Mouse (Mus musculus): Measurements from ENCODE around the gene Prl7a2. TPM values are rescaled to one million over a fixed set of nuclear protein-coding genes. Genes with fewer than 3 reads are reported as not detected.

The Prl7a2 gene
- total and polyA plus RNA-seq, 3 experiments = not detected

- TF ChIP-seq USF2 (conservative IDR thresholded peaks at IDR 0.05; ENCODE audit: low read depth, low read length) (no peak), TBP (conservative IDR thresholded peaks at IDR 0.05; ENCODE audit: low read depth, low read length) (no peak), USF1 (IDR thresholded peaks at IDR 0.05; ENCODE audit: low read depth, low read length) (no peak), ZC3H11A (IDR thresholded peaks at IDR 0.05; ENCODE audit: low read depth, low read length) (no peak), PAX5 (IDR thresholded peaks at IDR 0.05; ENCODE audit: low read length) (no peak), CHD1 (IDR thresholded peaks at IDR 0.05; ENCODE audit: low read depth, low read length) (no peak), NELFE (IDR thresholded peaks at IDR 0.05; ENCODE audit: low read depth, low read length) (no peak), MAFK (IDR thresholded peaks at IDR 0.05; ENCODE audit: insufficient replicate concordance, low read length) (no peak)
- no peak for DNase-seq (ENCODE audit: extremely low read depth)
- Histone ChIP-seq H3K4me1 (ENCODE audit: control insufficient read depth in 1 of 2, insufficient read depth in 2 of 2) (no peaks in the 10 kb centered on the region), H3K27ac (ENCODE audit: insufficient read depth, low read depth) (no peak overlapping the region), H3K4me2 (ENCODE audit: insufficient read depth, low read depth, poor library complexity, severe bottlenecking) (no peak overlapping the region), H3K4me3 (replicated peaks in 1 of 3; ENCODE audit: low read depth in 2 of 3, low read length in 2 of 3, poor library complexity in 1 of 3) (no peak overlapping the region), H3K27me3 (replicated peaks) (no peaks in the 10 kb centered on the region), H3K9me3 (replicated peaks; ENCODE audit: low read length) (no peaks in the 10 kb centered on the region), H3K79me2 (replicated peaks; ENCODE audit: control insufficient read depth, extremely low read depth, insufficient read depth, poor library complexity, severe bottlenecking) (no peaks in the 10 kb centered on the region), H3K36me3 (replicated peaks in 1 of 2; ENCODE audit: control insufficient read depth in 1 of 2, insufficient read depth in 1 of 2, low read length in 1 of 2) (no peaks in the 10 kb centered on the region), H3K9ac (ENCODE audit: insufficient read depth, low read depth) (no peak overlapping the region)
- in situ Hi-C loops (cut with MboI; ENCODE audit: low pct_ligation_motif_present, low pct_unique_long_range_greater_than_20kb, low sequenced_read_pairs) = no loop called here
- dilution Hi-C loops (cut with MboI; ENCODE audit: extremely low pct_ligation_motif_present, extremely low pct_unique_long_range_greater_than_20kb, low sequenced_read_pairs) = no loop called here
These were observed 7.1 kb downstream of the Prl7a2 start for GRCm38 (mm10) chr13:27660747-27661146.

- Histone ChIP-seq H3K9me3 (replicated peaks; ENCODE audit: low read length) (no peaks in the 10 kb centered on the region), H3K4me1 (ENCODE audit: control insufficient read depth in 1 of 2, insufficient read depth in 2 of 2) (no peaks in the 10 kb centered on the region), H3K4me3 (replicated peaks in 1 of 3; ENCODE audit: low read depth in 2 of 3, low read length in 2 of 3, poor library complexity in 1 of 3) (no peak within 1 kb of the TSS), H3K36me3 (replicated peaks in 1 of 2; ENCODE audit: control insufficient read depth in 1 of 2, insufficient read depth in 1 of 2, low read length in 1 of 2) (no peaks in the 10 kb centered on the region), H3K27me3 (replicated peaks) (no peaks in the 10 kb centered on the region), H3K4me2 (ENCODE audit: insufficient read depth, low read depth, poor library complexity, severe bottlenecking) (no peak within 1 kb of the TSS), H3K79me2 (replicated peaks; ENCODE audit: control insufficient read depth, extremely low read depth, insufficient read depth, poor library complexity, severe bottlenecking) (no peaks in the 10 kb centered on the region), H3K27ac (ENCODE audit: insufficient read depth, low read depth) (no peak within 1 kb of the TSS), H3K9ac (ENCODE audit: insufficient read depth, low read depth) (no peak within 1 kb of the TSS)
- dilution Hi-C loops (cut with MboI; ENCODE audit: extremely low pct_ligation_motif_present, extremely low pct_unique_long_range_greater_than_20kb, low sequenced_read_pairs) (no loop called here), in situ Hi-C loops (cut with MboI; ENCODE audit: low pct_ligation_motif_present, low pct_unique_long_range_greater_than_20kb, low sequenced_read_pairs) (no loop called here)
- DNase-seq (ENCODE audit: extremely low read depth) = no peak
- TF ChIP-seq SIN3A (IDR thresholded peaks at IDR 0.05; ENCODE audit: low read length) = no peak
These were observed 25.4 kb downstream of the Prl7a2 start, which contains the start of gene Prl7a1 for GRCm38 (mm10) chr13:27642393-27642792. Gene Prl7a1 (minus strand): TSS chr13:27642493.

DNA sequence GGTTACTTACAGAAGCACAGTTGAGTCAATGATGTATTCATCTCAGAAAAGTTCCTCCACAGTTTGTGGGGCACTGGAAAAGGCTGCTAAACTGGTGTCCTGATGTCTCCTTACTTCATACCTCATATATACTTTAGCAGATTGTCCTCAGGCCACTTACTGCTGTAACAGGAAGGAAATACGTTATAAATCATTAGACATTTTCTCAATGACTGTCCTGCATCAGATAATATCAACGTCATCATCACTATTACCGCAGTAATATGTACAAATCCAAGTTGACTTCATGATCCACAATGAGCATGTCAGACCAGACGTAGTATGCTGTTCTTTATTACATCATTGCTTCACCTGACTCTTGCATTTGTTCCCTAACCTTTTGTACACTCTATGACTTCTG, 57.4 kb downstream of the Prl7a2 start, which contains the start of gene Prl7b1:
Gene Prl7b1, minus strand, starts transcription at position 101 of the 400 bp plus-strand sequence.
- no peak within 1 kb of the TSS for H3K4me3 ChIP-seq (replicated peaks in 1 of 3; ENCODE audit: low read depth in 2 of 3, low read length in 2 of 3, poor library complexity in 1 of 3)
- no peak for TF ChIP-seq NRF1 (IDR thresholded peaks at IDR 0.05; ENCODE audit: low read depth, low read length)
- TF ChIP-seq MAFK (IDR thresholded peaks at IDR 0.05; ENCODE audit: insufficient replicate concordance, low read length) = no peak
- no peak for TF ChIP-seq UBTF (IDR thresholded peaks at IDR 0.05; ENCODE audit: low read depth, low read length)
- TF ChIP-seq SMC3 (IDR thresholded peaks at IDR 0.05; ENCODE audit: low read depth, low read length) = no peak
- TF ChIP-seq SIN3A (IDR thresholded peaks at IDR 0.05; ENCODE audit: low read length) = no peak
- no peak for TF ChIP-seq ZMIZ1 (IDR thresholded peaks at IDR 0.05; ENCODE audit: low read depth, low read length)
- no peak for TF ChIP-seq TCF12 (IDR thresholded peaks at IDR 0.05; ENCODE audit: low read depth, low read length)
- TF ChIP-seq GABPA (IDR thresholded peaks at IDR 0.05; ENCODE audit: insufficient replicate concordance, low read depth, low read length) = no peak
- no peak for TF ChIP-seq JUN (IDR thresholded peaks at IDR 0.05; ENCODE audit: insufficient read depth, low read depth, low read length)
- TF ChIP-seq HCFC1 (IDR thresholded peaks at IDR 0.05; ENCODE audit: low read depth, low read length) = no peak
- no peak for TF ChIP-seq POLR2A (IDR thresholded peaks at IDR 0.05; ENCODE audit: low read depth, low read length)
- TF ChIP-seq CHD1 (IDR thresholded peaks at IDR 0.05; ENCODE audit: low read depth, low read length) = no peak
- TF ChIP-seq MYC (IDR thresholded peaks at IDR 0.05; ENCODE audit: low read depth, low read length) = no peak
- no peaks in the 10 kb centered on the region for H3K36me3 ChIP-seq (replicated peaks in 1 of 2; ENCODE audit: control insufficient read depth in 1 of 2, insufficient read depth in 1 of 2, low read length in 1 of 2)
- no peak within 1 kb of the TSS for H3K4me2 ChIP-seq (ENCODE audit: insufficient read depth, low read depth, poor library complexity, severe bottlenecking)
- H3K9me3 ChIP-seq (replicated peaks; ENCODE audit: low read length) = no peaks in the 10 kb centered on the region
- H3K4me1 ChIP-seq (ENCODE audit: control insufficient read depth in 1 of 2, insufficient read depth in 2 of 2) = no peaks in the 10 kb centered on the region
- no peaks in the 10 kb centered on the region for H3K27me3 ChIP-seq (replicated peaks)
- DNase-seq (ENCODE audit: extremely low read depth) = no peak
- no peak within 1 kb of the TSS for H3K27ac ChIP-seq (ENCODE audit: insufficient read depth, low read depth)
- in situ Hi-C loops (cut with MboI; ENCODE audit: low pct_ligation_motif_present, low pct_unique_long_range_greater_than_20kb, low sequenced_read_pairs) (no loop called here), dilution Hi-C loops (cut with MboI; ENCODE audit: extremely low pct_ligation_motif_present, extremely low pct_unique_long_range_greater_than_20kb, low sequenced_read_pairs) (no loop called here)
- no peaks in the 10 kb centered on the region for H3K79me2 ChIP-seq (replicated peaks; ENCODE audit: control insufficient read depth, extremely low read depth, insufficient read depth, poor library complexity, severe bottlenecking)
- no peak within 1 kb of the TSS for H3K9ac ChIP-seq (ENCODE audit: insufficient read depth, low read depth)

Measured in CH12.LX (cell line).